Mouse (Mus musculus): ENCODE measurements at regions not wholly inside any gene's neighbourhood (a gene's known extent, or its start where the extent isn't known, plus 50 kb on each side); places are given as distances from the start of the nearest gene placed in this dataset.

DNA sequence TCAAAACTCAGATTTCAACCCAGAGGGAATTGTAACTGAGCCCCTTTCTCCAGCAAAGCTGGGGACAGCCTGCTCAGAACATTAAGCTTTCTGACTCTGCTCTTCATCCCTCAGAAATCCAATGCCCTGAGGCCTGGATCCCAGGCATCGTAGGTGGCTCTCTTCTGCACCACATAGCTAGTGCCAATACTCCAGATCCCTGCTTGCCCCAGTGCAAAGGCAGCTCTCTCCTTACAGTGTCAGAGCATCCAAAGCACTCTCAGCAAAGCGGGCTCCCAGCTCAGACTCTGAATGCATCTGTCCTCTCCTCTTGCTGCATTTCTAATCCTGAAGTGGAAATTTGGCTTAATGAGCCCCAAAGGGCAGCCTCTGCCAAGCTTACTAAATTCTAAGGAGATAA is 59.4 kb upstream of the Ddit4l start:
- no peak for DNase-seq (ENCODE audit: low spot score in 2 of 2)

DNA sequence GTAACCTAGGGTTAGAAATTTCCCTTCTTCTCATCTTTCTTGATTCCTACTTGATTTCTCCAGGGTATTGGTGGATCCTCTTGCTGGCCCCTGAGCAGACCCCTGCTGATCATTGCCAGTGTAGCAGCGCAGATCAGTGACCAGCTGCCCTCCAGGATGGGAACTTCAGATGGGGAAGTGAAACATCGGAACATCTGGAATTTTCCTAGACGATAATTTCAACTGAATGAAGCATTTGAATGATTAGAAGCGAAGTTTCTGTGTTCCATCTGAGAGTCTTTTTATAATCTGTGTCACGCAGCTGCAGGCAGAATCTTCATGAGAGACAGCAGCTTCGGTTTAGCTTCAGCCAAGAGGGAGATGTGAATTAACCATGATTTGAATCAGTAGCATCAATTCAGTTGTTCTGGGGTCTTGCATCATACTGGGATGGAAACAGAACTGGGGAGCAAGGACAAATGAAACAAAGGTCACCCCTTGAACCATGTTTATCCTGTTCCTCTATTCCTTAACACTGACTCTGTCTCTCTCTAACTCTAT is 57.8 kb upstream of the Ddit4l start:
- no peak for DNase-seq (ENCODE audit: low spot score in 2 of 2)

DNA sequence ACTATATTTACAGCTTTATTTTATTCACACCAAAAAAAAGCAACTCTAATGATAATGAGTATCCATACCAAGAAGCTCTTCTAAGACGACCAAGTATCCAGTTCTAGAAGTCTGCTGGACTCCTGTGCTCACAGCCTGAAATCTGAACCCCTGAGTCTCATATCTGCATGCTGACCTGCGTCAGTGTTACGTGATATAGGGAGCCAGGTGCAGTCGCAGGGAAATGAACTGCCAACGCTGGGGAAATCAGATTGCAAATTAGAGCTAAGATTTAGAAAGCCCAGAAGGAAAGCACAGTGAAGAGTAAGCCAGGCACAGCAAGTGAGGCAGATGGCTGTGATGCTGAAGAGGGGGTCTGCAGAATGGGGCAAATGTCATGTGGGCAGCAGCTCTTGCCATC is 57.1 kb upstream of the Ddit4l start:
- no peak for DNase-seq (ENCODE audit: low spot score in 2 of 2)

DNA sequence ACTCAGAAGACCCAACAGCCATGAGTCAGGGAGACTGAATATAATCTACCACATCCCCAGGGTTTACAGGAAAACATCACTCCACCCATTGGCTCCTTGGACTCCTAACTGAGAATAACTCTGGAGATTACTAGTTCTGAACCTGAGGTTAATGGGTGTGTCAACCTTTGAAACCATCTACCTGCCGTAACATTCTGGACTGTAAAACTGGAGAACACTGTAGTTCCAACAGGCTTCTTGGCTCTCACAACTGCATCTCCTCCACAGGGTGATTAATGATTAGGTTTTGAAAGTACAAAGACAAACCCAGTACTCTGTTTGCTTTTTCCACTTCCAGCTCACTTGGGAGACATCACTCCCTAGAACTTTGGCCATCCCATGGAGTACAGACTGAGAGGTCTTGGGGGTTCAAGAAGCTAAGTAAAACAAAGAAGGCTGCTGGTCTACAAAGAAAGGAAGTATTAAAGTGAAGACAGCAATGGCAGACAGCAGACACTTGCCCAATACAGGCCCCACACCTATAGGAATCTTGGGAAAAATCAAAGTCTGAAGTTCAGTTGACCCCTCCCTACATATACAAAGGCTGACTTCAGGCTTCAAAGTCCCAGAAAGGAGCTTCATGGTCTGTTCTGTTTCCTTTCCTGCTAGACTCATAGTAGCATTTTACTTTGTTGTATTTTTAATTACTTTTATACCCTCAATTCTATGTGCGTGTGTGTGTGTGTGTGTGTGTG is 52.7 kb upstream of the Ddit4l start:
- no peak for DNase-seq (ENCODE audit: low spot score in 2 of 2)
